Mouse (Mus musculus) midbrain, embryonic 13.5 days (tissue): Measurements from ENCODE around the gene Ptch1. TPM values are rescaled to one million over a fixed set of nuclear protein-coding genes. Genes with fewer than 3 reads are reported as not detected.

Source experiments
- ATAC-seq: fragments of 200-750 bp; cut with Nextera tagmentation; 2 replicates; pipeline ENCODE4 v1.8.0; 2017; ENCODE audit warnings: mild to moderate bottlenecking, moderate TSS enrichment, moderate library complexity
- H3K27ac ChIP-seq: fragments of 300-500 bp; sonication (generic); 2 replicates; pipeline ENCODE4 v1.5.1; 2015; ENCODE audit warnings: inconsistent platforms, mild to moderate bottlenecking, moderate library complexity
- H3K27me3 ChIP-seq: fragments of 300-500 bp; sonication (generic); 2 replicates; pipeline ENCODE4 v1.6.1; 2015; ENCODE audit warnings: mild to moderate bottlenecking, inconsistent platforms
- H3K36me3 ChIP-seq: fragments of 300-500 bp; sonication (generic); 2 replicates; pipeline ENCODE4 v1.6.1; 2015; ENCODE audit warnings: mild to moderate bottlenecking, inconsistent platforms
- H3K4me1 ChIP-seq: fragments of 300-500 bp; sonication (generic); replicated peaks from 2 replicates; pipeline ENCODE4 v1.6.1; 2015; ENCODE audit warnings: inconsistent platforms
- H3K4me2 ChIP-seq: fragments of 300-500 bp; sonication (generic); replicated peaks from 2 replicates; pipeline ENCODE4 v1.6.1; 2015; ENCODE audit warnings: moderate library complexity, mild to moderate bottlenecking, inconsistent platforms
- H3K4me3 ChIP-seq: fragments of 300-500 bp; sonication (generic); replicated peaks from 2 replicates; pipeline ENCODE4 v1.5.1; 2015; ENCODE audit warnings: mild to moderate bottlenecking, inconsistent platforms
- H3K9ac ChIP-seq: fragments of 300-500 bp; sonication (generic); replicated peaks from 2 replicates; pipeline ENCODE4 v1.6.1; 2015; ENCODE audit warnings: mild to moderate bottlenecking, inconsistent platforms
- H3K9me3 ChIP-seq: fragments of 300-500 bp; sonication (generic); 2 replicates; pipeline ENCODE4 v1.6.1; 2016; ENCODE audit warnings: mild to moderate bottlenecking, inconsistent platforms
- WGBS: fragments of 180-500 bp; shearing (Covaris S2); methylation state at CpG from one replicate; pipeline ENCODE4 v1.1.7; 2015; 5-methylcytosine and 5-hydroxymethylcytosine counted together
- polyA plus RNA-seq: library from polyadenylated mRNA; unstranded; fragments of >200 nt; fragmentation: Nextera tagmentation; extraction: Ambion mirVana; gene quantifications from 2 replicates; pipeline ENCODE4 v1.2.1, GENCODE M21; 2015

Gene Ptch1
- polyA plus RNA-seq, 1 experiment from 2014 or later, result 16.0 TPM

DNA sequence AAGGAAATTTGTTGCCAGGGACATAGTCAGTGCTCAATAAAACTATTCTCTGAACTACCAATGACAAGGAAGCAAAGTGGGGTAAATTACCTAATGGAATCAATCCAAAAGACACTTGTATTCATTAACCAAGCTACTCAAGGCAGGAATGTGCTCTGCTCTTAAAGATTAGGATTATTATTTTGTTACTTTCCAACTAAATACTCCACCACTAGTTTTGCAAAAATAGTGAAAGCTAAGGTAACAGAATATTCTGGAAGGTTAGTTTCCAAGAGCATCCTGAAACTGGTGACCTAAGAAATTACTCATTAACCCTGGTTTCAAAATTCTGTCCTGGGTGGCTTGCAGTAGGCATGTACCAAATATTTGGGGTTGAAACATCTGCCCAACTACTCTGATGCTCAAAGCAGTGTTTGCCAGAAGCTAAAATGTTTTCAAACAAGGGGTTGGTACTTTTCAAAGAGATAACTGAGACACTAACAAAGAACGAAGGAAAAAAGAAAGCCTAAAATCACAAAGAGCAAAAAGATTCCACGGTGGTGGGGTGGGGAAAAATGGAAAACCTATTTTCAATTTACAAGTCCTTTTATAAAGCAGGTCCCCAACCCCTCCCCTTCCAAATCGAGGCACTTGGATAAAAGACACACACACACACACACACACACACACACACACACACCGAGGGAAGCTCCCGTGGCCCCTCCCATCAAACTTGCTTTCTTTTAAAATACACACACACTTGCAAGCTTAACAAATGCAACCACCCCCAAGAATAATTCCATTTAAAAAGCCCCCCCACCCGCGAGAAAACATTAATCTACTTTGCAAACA lies 11.0 kb downstream of the Ptch1 start:
- Histone ChIP-seq H3K27me3 (no peaks in the 10 kb centered on the region), H3K4me3 (peak overlapping the region; percentile 94), H3K36me3 (peaks cover 3% of the 10 kb centered on the region; the same call in 1 of the 2 replicates), H3K9me3 (no peaks in the 10 kb centered on the region), H3K4me2 (peak overlapping the region; percentile 97), H3K4me1 (peaks cover 62% of the 10 kb centered on the region), H3K27ac (peak overlapping the region; percentile 99), H3K9ac (peak overlapping the region; percentile 98)
- under 1% methylated on average over 7 of the region's 7 CpGs for WGBS
- no peak for ATAC-seq

DNA sequence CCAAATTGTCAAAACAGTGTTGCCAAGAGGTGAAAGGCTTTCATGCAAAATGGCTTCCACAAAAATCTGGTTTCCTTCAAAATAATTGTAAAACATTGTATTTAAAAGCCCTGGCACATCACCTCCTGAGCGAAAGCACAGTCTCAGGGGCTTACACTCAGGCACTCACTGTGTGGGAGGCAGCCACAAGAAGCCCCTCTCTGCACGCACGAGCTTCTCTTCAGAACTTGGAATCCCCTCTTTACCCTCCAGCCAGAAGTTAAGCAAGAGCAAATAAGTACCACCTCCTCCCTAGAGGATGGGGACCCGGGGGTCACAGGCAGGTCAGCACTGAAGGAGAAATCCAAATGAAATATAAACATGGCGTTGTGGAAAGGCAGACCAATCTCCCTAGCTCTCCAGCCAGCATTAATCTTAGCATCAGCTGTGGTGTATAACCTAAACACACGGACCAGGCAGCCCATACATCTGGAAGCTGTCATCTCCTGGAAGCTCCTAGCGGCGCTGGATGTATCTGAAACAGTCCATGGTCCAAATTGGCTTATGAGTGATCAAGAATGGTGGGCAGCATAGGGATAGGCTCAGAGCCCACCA lies 15.0 kb downstream of the Ptch1 start:
- no peak for ATAC-seq
- no peaks in the 10 kb centered on the region for H3K27me3 ChIP-seq
- H3K36me3 ChIP-seq, result peaks cover 3% of the 10 kb centered on the region; the same call in 1 of the 2 replicates
- WGBS, result 46% methylated on average over 8 of the region's 8 CpGs
- H3K4me2 ChIP-seq, result peak overlapping the region; percentile 97
- no peak overlapping the region for H3K27ac ChIP-seq
- no peaks in the 10 kb centered on the region for H3K9me3 ChIP-seq
- 0 out of 2 replicates have a peak overlapping the region, but pooled peaks have one; percentile 8 for H3K9ac ChIP-seq
- H3K4me1 ChIP-seq, result peaks cover 92% of the 10 kb centered on the region
- H3K4me3 ChIP-seq, result 0 out of 2 replicates have a peak overlapping the region, but pooled peaks have one; percentile 1

DNA sequence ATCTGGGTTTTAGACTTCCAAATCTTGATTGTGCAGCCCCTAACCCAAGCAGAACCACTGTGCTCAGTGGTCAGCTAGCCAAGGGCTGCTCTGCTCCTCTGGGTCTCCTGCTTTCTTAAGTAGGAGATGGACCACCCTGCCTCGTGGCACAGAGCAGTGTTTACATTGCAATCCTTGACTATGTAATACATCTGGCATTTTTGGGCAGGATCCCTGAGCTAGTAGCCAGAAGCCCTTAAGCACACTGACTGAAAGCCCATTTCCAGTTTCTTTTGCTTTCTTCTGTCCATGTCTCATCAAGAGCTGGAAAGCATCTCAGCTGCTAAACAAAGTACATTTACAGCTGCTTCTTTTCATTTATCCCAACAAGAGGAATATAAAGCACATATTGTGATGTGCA lies 17.0 kb downstream of the Ptch1 start:
- Histone ChIP-seq H3K27ac (peak overlapping the region; percentile 21; the same call in 1 of the 2 replicates), H3K27me3 (no peaks in the 10 kb centered on the region), H3K9ac (no peak overlapping the region), H3K4me1 (peaks cover 99% of the 10 kb centered on the region), H3K4me2 (peak overlapping the region; percentile 97; the same call in 1 of the 2 replicates), H3K4me3 (0 out of 2 replicates have a peak overlapping the region, but pooled peaks have one; percentile 3), H3K9me3 (no peaks in the 10 kb centered on the region), H3K36me3 (peaks cover 3% of the 10 kb centered on the region; the same call in 1 of the 2 replicates)
- WGBS, result 37% methylated on average over 1 of the region's 1 CpGs
- no peak for ATAC-seq

DNA sequence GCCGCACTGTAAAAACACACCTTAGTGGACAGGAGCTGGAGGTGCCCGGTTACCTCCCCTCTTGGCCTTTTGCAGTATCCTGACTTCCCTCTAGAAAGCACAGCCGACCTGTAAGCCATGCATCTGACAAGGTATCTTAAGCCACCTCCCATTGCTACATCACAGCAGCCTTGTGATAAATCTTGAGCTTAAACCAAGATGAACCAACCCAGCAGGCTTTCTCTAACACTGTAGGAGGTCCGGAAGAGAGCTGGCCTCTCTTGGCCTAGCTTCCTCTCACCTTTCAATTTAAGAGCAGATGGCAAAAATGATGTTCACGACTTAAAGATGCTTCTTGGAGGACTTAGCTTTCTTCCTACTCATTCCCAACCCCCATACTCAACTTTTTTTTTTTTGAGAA lies 17.5 kb downstream of the Ptch1 start:
- ATAC-seq, result no peak
- peak overlapping the region; percentile 97 for H3K4me2 ChIP-seq
- peaks cover 99% of the 10 kb centered on the region for H3K4me1 ChIP-seq
- H3K4me3 ChIP-seq, result 0 out of 2 replicates have a peak overlapping the region, but pooled peaks have one; percentile 3
- peaks cover under 1% of the 10 kb centered on the region; the same call in 1 of the 2 replicates for H3K27me3 ChIP-seq
- H3K9me3 ChIP-seq, result no peaks in the 10 kb centered on the region
- peaks cover 3% of the 10 kb centered on the region; the same call in 1 of the 2 replicates for H3K36me3 ChIP-seq
- WGBS, result 34% methylated on average over 5 of the region's 5 CpGs
- peak overlapping the region; percentile 82; the same call in 1 of the 2 replicates for H3K27ac ChIP-seq
- H3K9ac ChIP-seq, result no peak overlapping the region

DNA sequence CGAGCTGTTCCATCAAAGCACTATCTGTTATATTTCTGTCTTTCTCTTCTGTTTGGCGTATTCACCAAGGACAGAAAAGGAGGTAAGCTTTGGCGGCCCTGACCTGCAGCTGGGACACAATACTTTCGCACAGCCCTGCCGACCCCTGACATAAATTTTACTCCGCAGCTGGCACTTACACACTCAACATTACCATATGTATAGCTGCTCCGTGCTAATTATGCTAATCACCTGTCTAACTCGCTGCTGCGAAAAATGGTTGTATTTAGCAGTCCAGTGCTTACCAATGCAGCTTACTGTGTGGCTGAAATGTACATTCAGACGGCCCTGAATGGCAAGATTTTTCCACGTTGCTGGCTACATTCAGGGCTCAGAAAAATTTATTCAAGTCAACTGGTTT lies 18.8 kb downstream of the Ptch1 start:
- Histone ChIP-seq H3K4me1 (peaks cover 99% of the 10 kb centered on the region), H3K27me3 (peaks cover 2% of the 10 kb centered on the region; the same call in 1 of the 2 replicates), H3K36me3 (no peaks in the 10 kb centered on the region), H3K9ac (no peak overlapping the region), H3K9me3 (no peaks in the 10 kb centered on the region), H3K27ac (peak overlapping the region; percentile 82), H3K4me3 (peak overlapping the region; percentile 2; the same call in 1 of the 2 replicates), H3K4me2 (peak overlapping the region; percentile 97)
- WGBS, result 3% methylated on average over 11 of the region's 11 CpGs
- ATAC-seq, result peak; percentile 87

DNA sequence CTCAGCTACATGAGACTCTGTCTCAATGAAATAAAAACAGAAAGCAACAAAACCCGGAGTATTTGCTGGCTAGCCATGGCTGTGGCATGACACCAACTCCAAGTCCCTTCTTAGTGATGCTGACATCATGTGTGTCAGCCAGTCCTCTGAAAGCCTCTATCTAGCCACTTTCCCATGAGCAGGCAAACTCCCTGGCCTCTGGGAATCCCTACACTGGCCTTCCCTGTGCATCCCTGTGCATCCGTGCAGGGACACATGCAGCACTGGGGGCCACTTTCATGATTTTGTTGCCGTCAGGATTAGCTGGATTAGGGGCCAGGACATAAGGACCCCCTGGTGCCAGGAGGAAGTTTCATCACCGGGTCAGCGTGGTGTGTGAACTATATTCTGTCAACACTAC lies 20.0 kb downstream of the Ptch1 start:
- no peak for ATAC-seq

DNA sequence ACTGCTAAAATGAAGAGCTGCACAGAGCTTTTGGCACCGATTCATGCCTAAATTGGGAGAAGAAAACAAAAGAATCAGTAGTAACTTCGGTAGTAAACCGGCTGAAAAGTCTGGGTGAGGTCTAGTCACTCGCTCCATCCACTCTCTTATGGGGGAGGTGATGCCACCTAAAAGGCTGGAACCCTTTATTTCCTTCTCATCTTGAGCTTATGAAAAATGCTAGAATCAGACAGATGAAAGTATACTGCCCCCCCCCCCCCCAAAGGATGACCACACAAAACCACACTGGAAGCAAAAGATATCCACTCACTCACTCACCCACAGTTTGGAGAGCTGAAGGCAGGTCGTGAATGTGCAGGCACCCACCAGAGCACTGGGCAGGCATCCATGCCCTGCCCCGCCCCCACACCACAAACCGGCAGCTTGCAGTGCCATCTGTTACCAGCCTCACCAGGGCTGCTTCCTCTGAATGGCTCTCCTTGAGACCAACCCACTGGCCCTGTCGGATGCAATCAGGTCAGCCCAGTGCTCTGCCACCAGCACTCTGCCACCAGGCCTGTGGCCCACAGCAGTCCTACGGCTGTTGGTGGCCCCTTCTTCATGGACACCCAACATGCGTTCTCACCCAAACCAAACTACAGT lies 21.0 kb downstream of the Ptch1 start:
- Histone ChIP-seq H3K4me2 (peak overlapping the region; percentile 21; the same call in 1 of the 2 replicates), H3K4me1 (peaks cover 89% of the 10 kb centered on the region), H3K9me3 (no peaks in the 10 kb centered on the region), H3K36me3 (peaks cover 4% of the 10 kb centered on the region), H3K4me3 (no peak overlapping the region), H3K9ac (peak overlapping the region; percentile 7; the same call in 1 of the 2 replicates), H3K27me3 (peaks cover 2% of the 10 kb centered on the region; the same call in 1 of the 2 replicates), H3K27ac (peak overlapping the region; percentile 82)
- 48% methylated on average over 10 of the region's 10 CpGs for WGBS
- peak; percentile 78 for ATAC-seq

More for the DNA sequence above, 20.0 kb downstream of the Ptch1 start:
- Histone ChIP-seq H3K36me3 (no peaks in the 10 kb centered on the region), H3K27ac (peak overlapping the region; percentile 82), H3K27me3 (peaks cover 2% of the 10 kb centered on the region; the same call in 1 of the 2 replicates), H3K9me3 (no peaks in the 10 kb centered on the region), H3K9ac (0 out of 2 replicates have a peak overlapping the region, but pooled peaks have one; percentile 32), H3K4me3 (0 out of 2 replicates have a peak overlapping the region, but pooled peaks have one; percentile 3), H3K4me1 (peaks cover 98% of the 10 kb centered on the region), H3K4me2 (peak overlapping the region; percentile 8; the same call in 1 of the 2 replicates)
- WGBS, result 15% methylated on average over 5 of the region's 5 CpGs

DNA sequence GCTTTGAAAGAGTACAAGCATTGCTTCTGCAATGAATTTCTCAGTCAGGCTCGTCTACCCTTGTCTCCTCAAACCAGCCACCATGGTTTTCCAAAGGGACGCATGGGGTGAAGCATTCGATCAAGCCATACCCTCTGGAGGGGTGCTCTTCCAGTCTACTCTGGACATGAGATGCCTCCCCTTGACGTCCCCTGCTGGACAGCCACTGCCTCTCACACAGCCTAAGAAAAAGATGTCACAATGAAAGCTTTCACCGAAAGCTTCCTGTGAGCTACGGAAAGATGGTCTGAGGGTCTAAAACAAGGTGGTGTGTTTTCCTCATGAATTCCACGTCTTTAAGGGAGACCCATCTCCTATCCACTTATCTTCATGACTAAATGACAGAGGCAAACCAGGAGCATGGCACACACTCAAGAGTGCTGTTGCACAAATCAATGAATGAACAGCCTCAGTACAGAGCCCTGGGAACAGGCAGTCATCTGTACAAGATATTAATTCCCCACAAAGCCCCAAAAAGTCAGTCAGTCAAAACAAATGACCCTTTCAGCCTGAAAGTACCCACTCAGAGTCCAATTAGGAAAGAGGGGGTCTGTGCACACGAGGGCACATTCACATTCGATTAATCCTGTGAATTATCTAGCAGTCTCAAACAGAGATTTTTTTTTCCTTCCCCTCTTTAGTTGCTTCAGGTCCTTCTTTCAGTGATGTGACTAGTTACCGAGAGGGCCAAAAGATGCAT lies 21.7 kb downstream of the Ptch1 start:
- peak overlapping the region; percentile 82 for H3K27ac ChIP-seq
- H3K4me3 ChIP-seq, result no peak overlapping the region
- no peak overlapping the region for H3K9ac ChIP-seq
- no peaks in the 10 kb centered on the region for H3K9me3 ChIP-seq
- 56% methylated on average over 10 of the region's 10 CpGs for WGBS
- H3K27me3 ChIP-seq, result peaks cover 2% of the 10 kb centered on the region; the same call in 1 of the 2 replicates
- no peak for ATAC-seq
- peak overlapping the region; percentile 21; the same call in 1 of the 2 replicates for H3K4me2 ChIP-seq
- H3K36me3 ChIP-seq, result peaks cover 4% of the 10 kb centered on the region
- H3K4me1 ChIP-seq, result peaks cover 82% of the 10 kb centered on the region

DNA sequence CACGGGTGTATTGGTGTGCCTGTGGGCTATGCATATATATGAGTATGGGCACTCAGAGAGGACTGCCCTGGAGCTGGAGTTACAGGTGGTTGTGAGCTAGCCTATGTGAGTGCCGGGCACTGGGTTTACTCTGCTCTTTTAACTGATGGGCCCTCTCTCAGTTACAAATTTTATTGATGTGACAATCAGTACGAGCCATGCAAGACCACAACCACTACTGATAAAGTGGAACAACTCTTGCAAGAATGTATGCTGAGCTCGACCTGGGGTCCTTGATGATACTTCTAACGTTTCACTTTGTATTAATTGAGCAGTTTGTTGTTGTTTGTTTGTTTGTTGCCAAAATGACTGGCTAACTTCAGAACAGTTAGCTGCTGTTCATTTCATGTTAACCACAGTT lies 23.0 kb downstream of the Ptch1 start:
- Histone ChIP-seq H3K27ac (no peak overlapping the region), H3K27me3 (peaks cover 2% of the 10 kb centered on the region; the same call in 1 of the 2 replicates), H3K9ac (no peak overlapping the region), H3K4me2 (no peak overlapping the region), H3K4me3 (no peak overlapping the region), H3K36me3 (peaks cover 4% of the 10 kb centered on the region), H3K4me1 (peaks cover 78% of the 10 kb centered on the region), H3K9me3 (no peaks in the 10 kb centered on the region)
- ATAC-seq, result no peak
- 86% methylated on average over 5 of the region's 5 CpGs for WGBS

DNA sequence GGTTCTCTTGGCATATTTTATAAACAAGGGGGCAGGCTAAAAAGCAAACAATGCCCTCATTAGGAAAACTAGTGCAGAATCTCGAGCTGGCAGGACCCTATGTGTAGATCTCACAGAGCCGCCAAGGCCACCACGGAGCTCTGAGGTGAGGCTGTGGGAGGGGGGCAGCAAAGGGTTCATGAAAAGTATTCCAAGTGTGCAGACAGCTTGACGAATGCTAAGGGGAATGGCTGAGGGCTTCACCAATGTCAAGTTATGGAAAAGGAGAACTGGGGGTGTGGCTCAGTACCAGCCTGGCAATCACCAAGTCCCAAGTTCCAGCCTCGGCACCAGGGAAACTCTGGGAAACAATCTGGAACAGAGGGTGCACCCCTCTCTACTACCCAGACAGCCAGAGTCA lies 24.2 kb downstream of the Ptch1 start:
- WGBS, result 47% methylated on average over 5 of the region's 5 CpGs

DNA sequence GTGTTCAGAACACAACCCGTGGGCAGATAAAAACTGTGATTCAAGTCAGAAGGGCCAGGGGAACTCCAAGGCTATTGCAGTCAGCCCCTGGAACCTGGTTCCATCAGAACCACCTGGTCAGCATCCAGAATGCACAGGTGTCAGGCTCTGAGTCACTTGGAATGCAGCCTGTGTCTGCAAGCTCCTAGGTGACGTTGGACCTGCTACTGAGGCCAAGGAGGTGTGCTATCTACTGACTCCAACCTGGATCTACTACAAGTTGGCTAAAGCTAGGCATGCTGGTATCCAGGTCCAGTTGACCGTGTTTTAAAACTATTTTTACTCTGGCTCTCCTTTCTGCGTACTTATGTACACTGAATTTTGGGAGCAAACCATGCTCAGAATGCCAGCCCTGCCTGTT lies 24.8 kb downstream of the Ptch1 start:
- no peak for ATAC-seq
- peaks cover 4% of the 10 kb centered on the region for H3K36me3 ChIP-seq
- H3K27ac ChIP-seq, result peak overlapping the region; percentile 36; the same call in 1 of the 2 replicates
- peaks cover 2% of the 10 kb centered on the region; the same call in 1 of the 2 replicates for H3K27me3 ChIP-seq
- peaks cover 78% of the 10 kb centered on the region for H3K4me1 ChIP-seq
- H3K4me2 ChIP-seq, result no peak overlapping the region
- WGBS, result 85% methylated on average over 4 of the region's 4 CpGs
- no peak overlapping the region for H3K9ac ChIP-seq
- H3K4me3 ChIP-seq, result no peak overlapping the region
- H3K9me3 ChIP-seq, result no peaks in the 10 kb centered on the region

More for the DNA sequence above, 24.2 kb downstream of the Ptch1 start:
- ATAC-seq, result no peak
- H3K9me3 ChIP-seq, result no peaks in the 10 kb centered on the region
- no peak overlapping the region for H3K27ac ChIP-seq
- H3K4me2 ChIP-seq, result no peak overlapping the region
- H3K27me3 ChIP-seq, result peaks cover 2% of the 10 kb centered on the region; the same call in 1 of the 2 replicates
- H3K4me1 ChIP-seq, result peaks cover 78% of the 10 kb centered on the region
- peaks cover 4% of the 10 kb centered on the region for H3K36me3 ChIP-seq
- H3K9ac ChIP-seq, result no peak overlapping the region
- no peak overlapping the region for H3K4me3 ChIP-seq
